Mouse (Mus musculus) hematopoietic stem cell, adult 5-6 weeks (primary cell): Measurements from ENCODE around the gene 1700029J07Rik. TPM values are rescaled to one million over a fixed set of nuclear protein-coding genes. Genes with fewer than 3 reads are reported as not detected.

Experiments
- ATAC-seq, 2 experiments: fragments of 125-278 bp in 1 of 2; replicated peaks in 1 of 2; 2 replicates each; pipeline ENCODE4 v1.8.0; 2016 to 2017; ENCODE audit warnings: inconsistent platforms in 2 of 2, mild to moderate bottlenecking in 2 of 2, moderate number of reproducible peaks in 2 of 2, low read depth in 1 of 2, moderate TSS enrichment in 1 of 2; ENCODE audit not compliant: low FRiP score in 2 of 2, poor library complexity in 2 of 2, severe bottlenecking in 2 of 2, insufficient read depth in 1 of 2, low TSS enrichment in 1 of 2
- total RNA-seq: library from RNA; stranded (forward); fragments of 172-1452, 232-1000 nt; gene quantifications from 2 replicates; pipeline ENCODE4 v1.2.3, GENCODE M21; 2017

1700029J07Rik gene
- total RNA-seq, 1 experiment from 2014 or later = 6.1 TPM

GRCm38 (mm10) chr8:45975837-45976468, 901 bp upstream of the 1700029J07Rik start:
- peak; percentile 40 to 66 for ATAC-seq

- no peak for ATAC-seq
These were observed 1.0 kb downstream of the 1700029J07Rik start for GRCm38 (mm10) chr8:45973988-45974505.

- no peak for ATAC-seq
These were observed 4.2 kb downstream of the 1700029J07Rik start for GRCm38 (mm10) chr8:45970894-45971293.

- no peak for ATAC-seq
These were observed 24.4 kb downstream of the 1700029J07Rik start for GRCm38 (mm10) chr8:45950622-45951021.

- no peak for ATAC-seq
These were observed 28.8 kb downstream of the 1700029J07Rik start for GRCm38 (mm10) chr8:45946283-45946682.

- ATAC-seq = no peak
These were observed 38.1 kb downstream of the 1700029J07Rik start for GRCm38 (mm10) chr8:45936986-45937385.

GRCm38 (mm10) chr8:45934582-45935014, 40.5 kb downstream of the 1700029J07Rik start, which contains the start of gene Ccdc110:
TSS of gene Ccdc110 (plus strand) at chr8:45934619.
- ATAC-seq = peak; percentile 92 to 98

GRCm38 (mm10) chr8:45922116-45922515, 52.9 kb downstream of the 1700029J07Rik start:
- no peak for ATAC-seq

GRCm38 (mm10) chr8:45920392-45920791, 54.7 kb downstream of the 1700029J07Rik start:
- ATAC-seq = no peak

GRCm38 (mm10) chr8:45918891-45919290, 56.2 kb downstream of the 1700029J07Rik start:
- ATAC-seq = no peak

- no peak for ATAC-seq
These were observed 57.9 kb downstream of the 1700029J07Rik start for GRCm38 (mm10) chr8:45917040-45917679.

GRCm38 (mm10) chr8:45916496-45916895, 58.6 kb downstream of the 1700029J07Rik start:
- ATAC-seq = no peak

- ATAC-seq = no peak
These were observed 61.3 kb downstream of the 1700029J07Rik start for GRCm38 (mm10) chr8:45913707-45914106.

- ATAC-seq = no peak
These were observed 68.8 kb downstream of the 1700029J07Rik start for GRCm38 (mm10) chr8:45906251-45906619.

GRCm38 (mm10) chr8:45905591-45906250, 69.3 kb downstream of the 1700029J07Rik start:
- ATAC-seq = no peak

- no peak for ATAC-seq
These were observed 71.4 kb downstream of the 1700029J07Rik start for GRCm38 (mm10) chr8:45903659-45904058.
